Mouse (Mus musculus) kidney, adult 9 months (tissue): ENCODE measurements around the gene Kif12.

ENCODE experiments used
- DNase-seq: peaks from one replicate; pipeline ENCODE4 v3.0.0; 2022

Kif12 gene

DNA sequence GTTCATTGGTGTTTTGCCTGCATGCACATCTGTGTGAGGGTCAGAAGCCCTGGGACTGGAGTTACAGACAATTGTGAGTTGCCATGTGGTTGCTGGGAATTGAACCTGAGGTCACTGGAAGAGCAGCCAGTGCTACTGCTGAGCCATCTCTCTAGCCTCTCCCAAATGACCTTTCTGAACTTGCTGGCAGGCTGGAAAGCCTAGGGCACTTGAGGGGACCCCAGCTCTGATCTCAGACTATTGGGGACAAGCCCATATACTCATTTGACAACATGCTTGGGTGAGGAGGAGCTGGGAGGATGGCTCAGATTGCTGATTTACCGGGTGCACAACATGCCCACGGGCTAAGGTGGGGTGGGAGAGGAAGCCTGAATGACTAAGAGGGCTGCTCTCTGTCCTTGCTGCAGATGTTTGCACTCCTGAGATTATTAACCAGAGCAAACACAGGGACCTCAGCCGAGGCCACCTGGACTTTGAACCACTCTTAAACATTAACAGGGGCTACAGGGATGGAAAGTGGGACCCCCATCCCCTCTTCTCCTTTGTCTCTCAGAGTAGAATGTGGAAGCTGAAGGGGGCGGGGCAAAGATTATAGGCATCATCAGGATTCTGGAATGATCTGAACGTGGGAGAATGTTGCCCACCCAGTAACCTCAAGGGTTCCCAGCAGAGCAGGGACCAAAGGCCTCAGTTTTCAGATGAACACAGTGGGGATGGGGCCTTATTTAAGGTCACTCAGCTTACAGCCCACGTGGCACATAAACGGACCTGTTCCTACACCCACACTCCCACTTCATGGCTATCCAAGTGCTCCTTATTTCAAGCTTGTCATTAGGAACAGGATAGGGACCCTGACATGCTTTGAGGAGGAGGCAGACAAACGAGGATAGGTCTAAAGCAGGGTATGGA is 15.0 kb downstream of the Kif12 start:
- DNase-seq, result peak; percentile 90

GRCm38 (mm10) chr4:63155596-63155995 is 16.3 kb downstream of the Kif12 start:
- DNase-seq, result no peak

DNA sequence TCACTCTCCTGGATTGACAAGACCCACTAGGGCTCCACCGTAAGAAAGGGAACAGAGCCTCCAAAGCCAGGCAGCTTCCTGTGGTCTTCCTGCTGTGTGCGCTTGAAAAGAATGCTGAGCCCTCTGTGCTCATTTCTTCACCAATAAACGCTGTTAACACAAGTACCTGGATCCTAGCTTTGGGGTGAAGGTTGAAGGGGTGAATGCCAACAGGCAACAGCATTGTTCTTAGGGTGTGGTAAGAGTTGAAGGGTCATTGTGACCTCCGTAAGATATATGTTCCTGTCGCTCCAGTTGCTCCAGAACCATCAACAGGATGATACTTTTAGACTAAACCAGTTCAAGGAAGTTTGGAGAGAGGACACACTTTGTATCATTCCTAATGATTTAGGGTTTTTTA is 17.2 kb downstream of the Kif12 start, which contains the start of gene Ambp:
TSS of gene Ambp (minus strand) at position 101 of the 400 bp plus-strand sequence.
- no peak for DNase-seq

DNA sequence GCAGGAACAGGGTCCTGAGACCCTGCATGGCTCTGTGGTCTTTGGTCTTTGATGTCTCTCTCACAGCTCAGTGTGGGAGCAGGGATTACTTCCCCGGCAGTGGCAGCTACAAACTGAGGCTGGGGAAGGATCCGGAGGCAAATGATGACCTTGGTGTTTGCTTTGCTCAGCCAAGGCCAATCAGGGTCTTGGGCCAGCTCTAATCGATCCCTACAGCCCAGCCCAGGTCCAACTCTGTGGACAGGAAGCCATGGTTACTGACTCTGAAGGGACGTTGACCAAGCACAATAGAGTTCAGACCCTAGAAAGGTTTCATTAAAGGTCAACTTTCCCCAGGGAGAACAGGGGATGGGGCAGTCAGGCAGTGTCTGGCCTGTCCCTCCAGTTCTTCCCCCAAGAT is 17.9 kb downstream of the Kif12 start:
- no peak for DNase-seq

- no peak for DNase-seq
Observed at GRCm38 (mm10) chr4:63151127-63151526, 20.8 kb downstream of the Kif12 start.

DNA sequence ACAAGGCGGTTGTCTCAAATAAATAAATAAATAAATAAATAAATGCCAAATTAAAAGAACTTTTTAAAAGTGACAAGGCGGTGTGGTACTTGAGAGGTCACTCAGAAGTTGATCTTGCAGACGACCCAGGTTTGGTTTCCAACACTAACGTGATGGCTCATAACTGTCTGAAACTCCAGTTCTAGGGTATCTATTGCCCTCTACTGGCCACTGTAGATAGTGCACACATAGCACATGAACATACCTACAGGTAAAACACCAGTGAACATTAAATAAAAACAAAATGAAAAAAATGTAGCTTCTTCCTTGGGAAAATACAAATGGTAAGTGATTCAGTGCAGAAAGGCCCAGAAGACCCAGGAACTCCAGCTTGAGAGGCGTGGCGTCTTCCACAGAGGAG is 24.7 kb downstream of the Kif12 start:
- DNase-seq, result no peak

- DNase-seq, result no peak
Observed at GRCm38 (mm10) chr4:63129891-63130624, 41.9 kb downstream of the Kif12 start.

DNA sequence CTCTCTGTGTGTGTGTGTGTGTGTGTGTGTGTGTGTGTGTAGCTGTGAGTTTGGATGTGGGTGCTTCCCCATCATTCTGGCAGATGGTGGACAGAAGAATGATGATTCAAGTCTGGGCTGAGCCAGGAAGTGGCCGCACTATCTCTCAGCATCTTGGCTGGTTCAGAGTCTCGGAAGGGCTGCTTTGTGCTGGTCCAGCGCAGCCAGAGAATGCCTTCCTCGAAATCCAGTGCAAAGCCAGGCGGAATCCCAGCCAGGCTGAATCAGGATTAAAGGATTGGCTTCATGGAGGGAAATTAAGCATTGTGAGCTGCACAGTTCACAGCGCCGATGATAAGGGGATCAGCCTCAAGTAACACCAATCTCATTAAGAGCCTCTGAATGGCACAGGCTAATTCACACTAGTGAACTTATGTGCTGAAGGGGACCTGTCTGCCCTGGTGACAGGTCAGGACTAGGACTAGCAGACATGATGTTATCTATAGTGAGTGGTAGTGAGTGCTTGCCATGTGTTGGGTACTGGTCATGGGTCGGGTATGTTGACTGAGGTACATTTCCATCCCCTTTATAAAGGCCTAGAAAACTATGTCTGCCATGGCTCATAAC is 47.0 kb downstream of the Kif12 start:
- DNase-seq, result no peak

DNA sequence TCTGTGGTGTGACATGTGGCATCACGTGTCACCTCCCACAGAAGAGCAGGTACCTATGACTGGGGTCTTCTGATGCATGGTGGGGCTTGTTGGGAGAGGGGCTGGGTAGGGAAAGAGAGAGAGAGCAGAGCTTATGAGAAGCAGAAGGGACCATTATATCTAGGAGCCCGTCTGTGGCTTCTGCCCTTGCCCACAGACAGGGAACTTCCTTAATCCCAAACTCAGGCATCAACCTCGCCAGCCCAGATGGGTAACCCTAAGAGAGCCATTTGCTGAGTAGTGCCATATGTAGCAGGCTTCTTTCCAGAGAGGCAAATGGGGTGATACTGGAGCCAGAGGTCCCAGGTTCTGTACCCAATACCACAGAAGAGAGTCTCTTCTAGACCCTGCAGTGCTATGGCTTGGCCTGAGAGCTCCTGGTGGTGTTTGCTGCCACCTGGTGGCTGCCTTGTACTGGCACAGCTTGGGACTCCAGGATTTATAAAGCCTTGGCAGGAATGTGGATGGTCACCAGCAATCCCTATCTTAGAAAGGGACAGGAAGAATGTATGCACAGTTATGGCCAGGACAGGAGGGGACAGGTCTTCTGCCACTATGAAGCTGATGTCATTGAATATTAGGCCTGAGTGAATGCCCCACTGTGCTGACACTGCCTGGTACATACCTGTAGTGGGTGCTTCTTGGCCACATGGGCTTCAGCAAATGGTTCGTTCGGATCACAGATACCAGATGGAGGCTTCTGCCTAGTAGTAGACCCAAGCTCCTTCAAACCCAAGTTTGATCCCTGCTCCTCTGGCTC is 53.1 kb downstream of the Kif12 start:
- peak; percentile 86 for DNase-seq
